In the genomic region with DNA sequence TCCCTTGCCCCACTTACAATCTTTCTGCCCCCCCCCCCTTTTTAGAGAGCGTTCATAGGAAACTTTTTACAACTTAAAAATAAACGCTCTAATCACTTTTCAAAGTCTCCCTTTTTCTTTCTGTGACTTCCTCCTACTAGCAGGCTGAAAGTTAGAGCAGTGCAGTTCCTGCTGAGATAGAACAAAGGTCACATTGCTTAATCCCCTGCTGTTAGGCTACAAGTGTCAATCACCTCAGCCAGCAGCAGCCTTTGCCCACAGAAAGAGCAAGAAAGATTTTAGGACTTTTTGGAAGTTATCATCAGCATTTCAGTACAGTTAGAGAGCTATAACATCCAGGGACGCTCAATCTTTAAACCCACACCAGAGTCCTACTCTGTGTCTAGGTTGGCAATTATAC, we compare ENCODE assay signal across 21 mouse cellular contexts.
"Had no signal": no experiment of that assay in that cellular context is flagged by ENCODE, and none has a peak within 500 bp of the region (broad histone marks: within the 10 kb centered on the region; RNA-seq: fewer than 3 reads in every experiment).

No protein-coding gene starts in this region.

- DNase-seq: kidney, adult 18-20 months; layer of hippocampus, adult 9-11 months; liver; liver, embryonic 13.5 days; lung, embryonic 14.5 days; retina, postnatal 1 day; right cerebral cortex, postnatal 25 days; spleen, adult 18-20 months; thymus, postnatal 25 days had no signal

- H3K4me3 ChIP-seq: intestine, embryonic 15.5 days; layer of hippocampus, adult 2 months; limb, embryonic 10.5 days; limb, embryonic 13.5 days; liver, embryonic 13.5 days; midbrain, embryonic 12.5 days; midbrain, embryonic 15.5 days; neural tube, embryonic 12.5 days; neural tube, embryonic 15.5 days; stomach, embryonic 15.5 days had no signal

- H3K27me3 ChIP-seq: intestine, embryonic 15.5 days; limb, embryonic 13.5 days; liver, embryonic 13.5 days; midbrain, embryonic 12.5 days; midbrain, embryonic 15.5 days; neural tube, embryonic 12.5 days; neural tube, embryonic 15.5 days; stomach, embryonic 15.5 days had no signal

- H3K4me2 ChIP-seq: intestine, embryonic 15.5 days; limb, embryonic 13.5 days; liver, embryonic 13.5 days; lung, embryonic 14.5 days; midbrain, embryonic 12.5 days; midbrain, embryonic 15.5 days; neural tube, embryonic 12.5 days; neural tube, embryonic 15.5 days; stomach, embryonic 15.5 days had no signal

- H3K36me3 ChIP-seq: intestine, embryonic 15.5 days; limb, embryonic 10.5 days; limb, embryonic 13.5 days; liver, embryonic 13.5 days; midbrain, embryonic 12.5 days; midbrain, embryonic 15.5 days; neural tube, embryonic 12.5 days; neural tube, embryonic 15.5 days; stomach, embryonic 15.5 days had no signal

- H3K9ac ChIP-seq: intestine, embryonic 15.5 days; limb, embryonic 13.5 days; liver, embryonic 13.5 days; lung, embryonic 14.5 days; midbrain, embryonic 12.5 days; midbrain, embryonic 15.5 days; neural tube, embryonic 12.5 days; neural tube, embryonic 15.5 days; stomach, embryonic 15.5 days had no signal

- ATAC-seq: intestine, embryonic 15.5 days; lung, postnatal 0 days; midbrain, embryonic 15.5 days had no signal

- H3K27ac ChIP-seq: intestine, embryonic 15.5 days; kidney, postnatal 0 days; layer of hippocampus, adult 2 months; limb, embryonic 10.5 days; limb, embryonic 13.5 days; liver, embryonic 13.5 days; macrophage; midbrain, embryonic 12.5 days; midbrain, embryonic 15.5 days; neural tube, embryonic 12.5 days; neural tube, embryonic 15.5 days; stomach, embryonic 15.5 days had no signal

- H3K9me3 ChIP-seq: intestine, embryonic 15.5 days; limb, embryonic 10.5 days; limb, embryonic 13.5 days; liver, embryonic 13.5 days; midbrain, embryonic 12.5 days; midbrain, embryonic 15.5 days; neural tube, embryonic 12.5 days; neural tube, embryonic 15.5 days; stomach, embryonic 15.5 days had no signal

- H3K4me1 ChIP-seq: intestine, embryonic 15.5 days; limb, embryonic 10.5 days; limb, embryonic 13.5 days; liver, embryonic 13.5 days; midbrain, embryonic 12.5 days; midbrain, embryonic 15.5 days; neural tube, embryonic 12.5 days; neural tube, embryonic 15.5 days; stomach, embryonic 15.5 days had no signal
